In the genomic region with DNA sequence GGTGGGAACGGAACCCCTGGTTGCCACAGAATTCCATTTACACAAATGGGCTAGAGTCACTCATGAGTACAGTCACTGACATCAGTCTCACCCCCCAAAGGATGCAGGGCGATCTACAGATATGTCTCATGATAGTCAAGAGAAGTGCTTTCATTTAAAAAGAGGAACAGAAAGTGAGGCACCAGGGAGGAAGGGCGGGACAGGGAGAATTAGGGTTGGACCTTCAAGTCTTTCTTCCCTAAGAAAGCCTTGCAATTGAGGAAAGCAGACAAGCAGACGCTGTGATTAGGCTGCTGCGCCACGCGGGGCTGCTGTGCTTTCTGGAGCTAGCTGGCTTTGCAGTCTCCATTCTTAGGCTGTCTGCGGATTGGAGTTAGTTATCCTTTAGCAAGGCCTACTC, we compare ENCODE assay signal across 13 mouse cellular contexts. TPM values are rescaled to one million over a fixed set of nuclear protein-coding genes. Genes with fewer than 3 reads are reported as not detected.
DNase-seq lines count a peak whose midpoint lies in the region; ATAC-seq lines count a peak whose summit lies in the region.
"Had no signal": no experiment of that assay in that cellular context is flagged by ENCODE, and none has a peak within 500 bp of the region (broad histone marks: within the 10 kb centered on the region; RNA-seq: fewer than 3 reads in every experiment).

No protein-coding gene starts in this region.

- no peak overlapping the region for H3K4me2 ChIP-seq in limb, embryonic 15.5 days
- H3K4me2 ChIP-seq in hindbrain, embryonic 14.5 days (replicated peaks) = no peak overlapping the region
- H3K4me2 ChIP-seq: hindbrain, embryonic 13.5 days; lung, embryonic 14.5 days had no signal

- H3K9ac ChIP-seq in limb, embryonic 15.5 days = no peak overlapping the region
- H3K9ac ChIP-seq in hindbrain, embryonic 14.5 days = no peak overlapping the region
- H3K9ac ChIP-seq: hindbrain, embryonic 13.5 days; lung, embryonic 14.5 days had no signal

- H3K27me3 ChIP-seq in limb, embryonic 15.5 days = no peaks in the 10 kb centered on the region
- H3K27me3 ChIP-seq in limb, embryonic 10.5 days (ENCODE audit: low read depth, poor library complexity, severe bottlenecking) = no peaks in the 10 kb centered on the region
- no peaks in the 10 kb centered on the region for H3K27me3 ChIP-seq in hindbrain, embryonic 14.5 days (ENCODE audit: control insufficient read depth, insufficient read depth, low read length)
- H3K27me3 ChIP-seq: hindbrain, embryonic 13.5 days had no signal

- H3K36me3 ChIP-seq in limb, embryonic 15.5 days = no peaks in the 10 kb centered on the region
- H3K36me3 ChIP-seq in limb, embryonic 10.5 days = no peaks in the 10 kb centered on the region
- no peaks in the 10 kb centered on the region for H3K36me3 ChIP-seq in hindbrain, embryonic 14.5 days (replicated peaks; ENCODE audit: control insufficient read depth, insufficient read depth)
- H3K36me3 ChIP-seq: hindbrain, embryonic 13.5 days had no signal

- H3K9me3 ChIP-seq in limb, embryonic 15.5 days = no peaks in the 10 kb centered on the region
- no peaks in the 10 kb centered on the region for H3K9me3 ChIP-seq in limb, embryonic 10.5 days (replicated peaks)
- no peaks in the 10 kb centered on the region for H3K9me3 ChIP-seq in hindbrain, embryonic 14.5 days (ENCODE audit: control insufficient read depth, low read length)
- H3K9me3 ChIP-seq: hindbrain, embryonic 13.5 days had no signal

- peak; percentile 14 to 39 for DNase-seq in adrenal gland, adult (ENCODE audit: inconsistent age in 2 of 2, low spot score in 1 of 2)
- DNase-seq in adrenal gland, postnatal 10 days = no peak
- DNase-seq in limb, embryonic 10.5 days (ENCODE audit: low spot score) = no peak
- peak; percentile 74 to 81 for DNase-seq in B cell, adult 2 months
- no peak for DNase-seq in hindbrain, embryonic 14.5 days (ENCODE audit: low spot score)
- DNase-seq in urinary bladder, adult 2 months (ENCODE audit: low spot score) = no peak
- DNase-seq: adrenal gland, postnatal 36 days; cerebellum, adult 9-11 months; kidney, postnatal 14 days; lung, embryonic 14.5 days had no signal

- 0 out of 2 replicates have a peak overlapping the region, but pooled peaks have one; percentile 13 for H3K27ac ChIP-seq in limb, embryonic 15.5 days
- H3K27ac ChIP-seq in limb, embryonic 10.5 days = no peak overlapping the region
- H3K27ac ChIP-seq in hindbrain, embryonic 14.5 days = no peak overlapping the region
- H3K27ac ChIP-seq: hindbrain, embryonic 13.5 days had no signal

- H3K4me3 ChIP-seq in limb, embryonic 15.5 days = no peak overlapping the region
- H3K4me3 ChIP-seq in limb, embryonic 10.5 days = no peak overlapping the region
- no peak overlapping the region for H3K4me3 ChIP-seq in hindbrain, embryonic 14.5 days (replicated peaks; ENCODE audit: low read length)
- H3K4me3 ChIP-seq: hindbrain, embryonic 13.5 days had no signal

- 60% methylated on average over 8 of the region's 8 CpGs for whole genome bisulfite sequencing in limb, embryonic 15.5 days
- WGBS in limb, embryonic 10.5 days = 65% methylated on average over 8 of the region's 8 CpGs
- WGBS in hindbrain, embryonic 14.5 days = 53% methylated on average over 8 of the region's 8 CpGs

- H3K4me1 ChIP-seq in limb, embryonic 15.5 days = peaks cover 19% of the 10 kb centered on the region
- H3K4me1 ChIP-seq in limb, embryonic 10.5 days = peaks cover 16% of the 10 kb centered on the region
- no peaks in the 10 kb centered on the region for H3K4me1 ChIP-seq in hindbrain, embryonic 14.5 days (replicated peaks; ENCODE audit: control insufficient read depth, insufficient read depth, low read length)
- H3K4me1 ChIP-seq: hindbrain, embryonic 13.5 days had no signal

- ATAC-seq in limb, embryonic 15.5 days (ENCODE audit: insufficient number of reproducible peaks, low FRiP score, low TSS enrichment, low read depth) = no peak
- peak; percentile 65 for ATAC-seq in megakaryocyte progenitor cell, adult 5-6 weeks (replicated peaks; ENCODE audit: poor library complexity)
- no peak for ATAC-seq in hindbrain, embryonic 14.5 days (ENCODE audit: low FRiP score)

RNA-seq across cellular contexts. Expression of gene P4ha2, which starts 8.2 kb away (rescaled TPM):
- total RNA-seq in adrenal gland, postnatal 10 days (2021) = 10 to 100 TPM; 18.6 to 20.1 TPM
- 132 and 149 TPM in 2 replicates for polyA plus RNA-seq in limb, embryonic 15.5 days (2015; fragmentation: Nextera tagmentation; extraction: Ambion mirVana)
- polyA plus RNA-seq in limb, embryonic 10.5 days (2016; fragmentation: Nextera tagmentation; extraction: Ambion mirVana) = 35.6 and 38.7 TPM in 2 replicates
- total RNA-seq in megakaryocyte progenitor cell, adult 5-6 weeks (2015) = 0.05 and 0.15 TPM in 2 replicates
- 0.21 and 0.44 TPM in 2 replicates for total RNA-seq in megakaryocyte progenitor cell, adult 5-6 weeks (2017)
- polyA plus RNA-seq in hindbrain, embryonic 14.5 days (2014; fragmentation: Nextera tagmentation; extraction: Ambion mirVana) = 8.9 and 10.4 TPM in 2 replicates
- 26.5 and 26.7 TPM in 2 replicates for polyA plus RNA-seq in urinary bladder, adult 2 months (2012; rRNA removed)

RNA-seq across cellular contexts. Expression of gene Pdlim4, which starts 22.9 kb away (rescaled TPM):
- total RNA-seq in adrenal gland, postnatal 10 days (2021) = 10 to 100 TPM; 14.3 to 23.9 TPM
- polyA plus RNA-seq in limb, embryonic 15.5 days (2015; fragmentation: Nextera tagmentation; extraction: Ambion mirVana) = 125 and 136 TPM in 2 replicates
- 160 and 171 TPM in 2 replicates for polyA plus RNA-seq in limb, embryonic 10.5 days (2016; fragmentation: Nextera tagmentation; extraction: Ambion mirVana)
- total RNA-seq in megakaryocyte progenitor cell, adult 5-6 weeks (2015) = not detected in 2 replicates
- total RNA-seq in megakaryocyte progenitor cell, adult 5-6 weeks (2017) = 0.17 TPM in 1 of 2 replicates, not detected in the other
- polyA plus RNA-seq in hindbrain, embryonic 14.5 days (2014; fragmentation: Nextera tagmentation; extraction: Ambion mirVana) = 26.3 and 30.0 TPM in 2 replicates
- 170 and 183 TPM in 2 replicates for polyA plus RNA-seq in urinary bladder, adult 2 months (2012; rRNA removed)

Comparison
In these comparisons a context has a peak if more than half of its experiments do, and no peak if none do; other contexts are left out.
1. DNase-seq: peak in adrenal gland, adult (2 of 2) and B cell, adult 2 months (2 of 2); none in adrenal gland, postnatal 10 days (single experiment), limb, embryonic 10.5 days (single experiment), hindbrain, embryonic 14.5 days (single experiment) and urinary bladder, adult 2 months (single experiment).